Mouse (Mus musculus): ENCODE data around the gene 4930404N11Rik. TPM values are rescaled to one million over a fixed set of nuclear protein-coding genes. Genes with fewer than 3 reads are reported as not detected.

Gene 4930404N11Rik
- polyA plus RNA-seq, 1 experiment from 2014 or later = 0.61 TPM

- Histone ChIP-seq H3K27me3 (ENCODE audit: insufficient read depth, poor library complexity, severe bottlenecking) (peaks cover 79% of the 10 kb centered on the region), H3K4me3 (peak overlapping the region; percentile 40), H3K4me1 (replicated peaks) (peaks cover 97% of the 10 kb centered on the region), H3K9me3 (no peaks in the 10 kb centered on the region), H3K27ac (peak overlapping the region; percentile 81), H3K36me3 (peaks cover 6% of the 10 kb centered on the region; the same call in 1 of the 2 replicates)
- DNase-seq (ENCODE audit: low spot score) = peak; percentile 46
- 27% methylated on average over 31 of the region's 31 CpGs for WGBS
These were observed 42.2 kb upstream of the 4930404N11Rik start for GRCm38 (mm10) chr10:81407539-81408423.

GRCm38 (mm10) chr10:81406504-81407440 is 41.2 kb upstream of the 4930404N11Rik start:
- Histone ChIP-seq H3K27ac (peak overlapping the region; percentile 81), H3K4me3 (peak overlapping the region; percentile 40), H3K27me3 (ENCODE audit: insufficient read depth, poor library complexity, severe bottlenecking) (peaks cover 85% of the 10 kb centered on the region), H3K36me3 (peaks cover 6% of the 10 kb centered on the region; the same call in 1 of the 2 replicates), H3K9me3 (no peaks in the 10 kb centered on the region), H3K4me1 (replicated peaks) (peaks cover 97% of the 10 kb centered on the region)
- DNase-seq (ENCODE audit: low spot score) = no peak
- WGBS = 25% methylated on average over 24 of the region's 24 CpGs

- Histone ChIP-seq H3K4me3 (no peak overlapping the region), H3K9me3 (no peaks in the 10 kb centered on the region), H3K27ac (no peak overlapping the region), H3K36me3 (peaks cover 6% of the 10 kb centered on the region; the same call in 1 of the 2 replicates), H3K27me3 (ENCODE audit: insufficient read depth, poor library complexity, severe bottlenecking) (peaks cover 90% of the 10 kb centered on the region), H3K4me1 (replicated peaks) (peaks cover 97% of the 10 kb centered on the region)
- 40% methylated on average over 13 of the region's 13 CpGs for WGBS
- no peak for DNase-seq (ENCODE audit: low spot score)
These were observed 40.1 kb upstream of the 4930404N11Rik start for GRCm38 (mm10) chr10:81405588-81406201.

GRCm38 (mm10) chr10:81404720-81405119 is 39.1 kb upstream of the 4930404N11Rik start:
- Histone ChIP-seq H3K4me1 (replicated peaks) (peaks cover 97% of the 10 kb centered on the region), H3K27me3 (ENCODE audit: insufficient read depth, poor library complexity, severe bottlenecking) (peaks cover 94% of the 10 kb centered on the region), H3K9me3 (no peaks in the 10 kb centered on the region), H3K4me3 (no peak overlapping the region; the same call in 1 of the 2 replicates), H3K36me3 (peaks cover 15% of the 10 kb centered on the region), H3K27ac (peak overlapping the region; percentile 72)
- no peak for DNase-seq (ENCODE audit: low spot score)
- WGBS = 47% methylated on average over 18 of the region's 18 CpGs

GRCm38 (mm10) chr10:81404082-81404481 is 38.5 kb upstream of the 4930404N11Rik start:
- Histone ChIP-seq H3K4me1 (replicated peaks) (peaks cover 97% of the 10 kb centered on the region), H3K9me3 (no peaks in the 10 kb centered on the region), H3K36me3 (peaks cover 17% of the 10 kb centered on the region), H3K27me3 (ENCODE audit: insufficient read depth, poor library complexity, severe bottlenecking) (peaks cover 94% of the 10 kb centered on the region), H3K4me3 (no peak overlapping the region), H3K27ac (0 out of 2 replicates have a peak overlapping the region, but pooled peaks have one; percentile 13)
- 15% methylated on average over 9 of the region's 9 CpGs for WGBS
- DNase-seq (ENCODE audit: low spot score) = no peak

GRCm38 (mm10) chr10:81403511-81403910 is 37.9 kb upstream of the 4930404N11Rik start:
- 52% methylated on average over 10 of the region's 10 CpGs for WGBS
- Histone ChIP-seq H3K4me3 (peak overlapping the region; percentile 41; the same call in 1 of the 2 replicates), H3K27me3 (ENCODE audit: insufficient read depth, poor library complexity, severe bottlenecking) (peaks cover 89% of the 10 kb centered on the region)

GRCm38 (mm10) chr10:81402227-81402765 is 36.7 kb upstream of the 4930404N11Rik start:
- Histone ChIP-seq H3K27me3 (ENCODE audit: insufficient read depth, poor library complexity, severe bottlenecking) (peaks cover 86% of the 10 kb centered on the region), H3K4me3 (peak overlapping the region; percentile 41), H3K4me1 (replicated peaks) (peaks cover 91% of the 10 kb centered on the region), H3K36me3 (peaks cover 17% of the 10 kb centered on the region), H3K9me3 (no peaks in the 10 kb centered on the region), H3K27ac (peak overlapping the region; percentile 93)
- WGBS = 11% methylated on average over 7 of the region's 7 CpGs
- DNase-seq (ENCODE audit: low spot score) = no peak

More at GRCm38 (mm10) chr10:81403511-81403910, 37.9 kb upstream of the 4930404N11Rik start:
- no peaks in the 10 kb centered on the region for H3K9me3 ChIP-seq
- peaks cover 92% of the 10 kb centered on the region for H3K4me1 ChIP-seq (replicated peaks)
- DNase-seq (ENCODE audit: low spot score) = no peak
- H3K27ac ChIP-seq = peak overlapping the region; percentile 93
- peaks cover 17% of the 10 kb centered on the region for H3K36me3 ChIP-seq

- WGBS = 5% methylated on average over 18 of the region's 18 CpGs
- H3K27ac ChIP-seq = peak overlapping the region; percentile 93
- H3K4me1 ChIP-seq (replicated peaks) = peaks cover 91% of the 10 kb centered on the region
- H3K4me3 ChIP-seq = peak overlapping the region; percentile 41
- H3K27me3 ChIP-seq (ENCODE audit: insufficient read depth, poor library complexity, severe bottlenecking) = peaks cover 86% of the 10 kb centered on the region
- peaks cover 17% of the 10 kb centered on the region for H3K36me3 ChIP-seq
- no peaks in the 10 kb centered on the region for H3K9me3 ChIP-seq
- peak; percentile 85 for DNase-seq (ENCODE audit: low spot score)
These were observed 36.1 kb upstream of the 4930404N11Rik start for GRCm38 (mm10) chr10:81401521-81402226.

GRCm38 (mm10) chr10:81401205-81401520 is 35.5 kb upstream of the 4930404N11Rik start:
- H3K4me1 ChIP-seq (replicated peaks) = peaks cover 91% of the 10 kb centered on the region
- H3K27ac ChIP-seq = peak overlapping the region; percentile 93
- H3K4me3 ChIP-seq = peak overlapping the region; percentile 41

GRCm38 (mm10) chr10:81400371-81401204 is 35.0 kb upstream of the 4930404N11Rik start:
- H3K4me3 ChIP-seq = peak overlapping the region; percentile 41
- DNase-seq (ENCODE audit: low spot score) = no peak
- 41% methylated on average over 22 of the region's 22 CpGs for WGBS
- H3K36me3 ChIP-seq = peaks cover 13% of the 10 kb centered on the region
- peaks cover 77% of the 10 kb centered on the region for H3K27me3 ChIP-seq (ENCODE audit: insufficient read depth, poor library complexity, severe bottlenecking)
- H3K4me1 ChIP-seq (replicated peaks) = peaks cover 88% of the 10 kb centered on the region
- peak overlapping the region; percentile 93 for H3K27ac ChIP-seq
- H3K9me3 ChIP-seq = no peaks in the 10 kb centered on the region

More at GRCm38 (mm10) chr10:81401205-81401520, 35.5 kb upstream of the 4930404N11Rik start:
- WGBS = 25% methylated on average over 10 of the region's 10 CpGs
- peaks cover 17% of the 10 kb centered on the region for H3K36me3 ChIP-seq
- peaks cover 83% of the 10 kb centered on the region for H3K27me3 ChIP-seq (ENCODE audit: insufficient read depth, poor library complexity, severe bottlenecking)
- no peak for DNase-seq (ENCODE audit: low spot score)
- no peaks in the 10 kb centered on the region for H3K9me3 ChIP-seq

- Histone ChIP-seq H3K4me1 (replicated peaks) (peaks cover 83% of the 10 kb centered on the region), H3K27ac (peak overlapping the region; percentile 93), H3K9me3 (no peaks in the 10 kb centered on the region), H3K27me3 (ENCODE audit: insufficient read depth, poor library complexity, severe bottlenecking) (peaks cover 70% of the 10 kb centered on the region), H3K4me3 (peak overlapping the region; percentile 41; the same call in 1 of the 2 replicates), H3K36me3 (peaks cover 11% of the 10 kb centered on the region)
- 70% methylated on average over 18 of the region's 18 CpGs for WGBS
- DNase-seq (ENCODE audit: low spot score) = no peak
These were observed 34.2 kb upstream of the 4930404N11Rik start for GRCm38 (mm10) chr10:81399798-81400308.
